Mouse (Mus musculus): ENCODE results near the gene Zfp142.

DNA sequence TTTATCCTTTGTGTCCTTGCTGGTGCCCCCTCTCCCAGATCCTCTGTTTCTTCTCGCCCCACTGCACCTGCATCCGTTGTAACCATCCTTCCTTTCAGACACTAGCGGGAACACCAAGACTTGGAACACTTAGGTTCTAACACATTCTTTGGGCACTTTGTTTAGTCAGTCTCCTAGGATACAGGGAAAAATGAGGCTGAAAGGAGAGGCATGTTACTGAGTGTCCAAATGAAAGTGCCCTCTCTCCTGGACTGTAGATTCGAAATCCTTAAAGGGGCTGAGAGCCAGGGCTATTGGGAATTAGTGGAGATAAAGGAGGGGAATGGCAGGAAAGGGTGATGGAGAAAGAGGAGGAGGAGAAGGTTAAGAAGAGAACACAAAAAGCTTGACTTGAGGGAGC is 43.9 kb downstream of the Zfp142 start, which contains the start of gene Usp37:
- TF ChIP-seq POLR2A (IDR thresholded peaks at IDR 0.05; ENCODE audit: borderline replicate concordance, control insufficient read depth, low read depth, low read length) (no peak), CTCF (IDR thresholded peaks at IDR 0.05; ENCODE audit: control insufficient read depth, insufficient read depth, low read length) (no peak)
